Mouse (Mus musculus) embryonic fibroblast, embryonic 13.5 days (primary cell): ENCODE measurements around the gene Sspn. TPM values are rescaled to one million over a fixed set of nuclear protein-coding genes. Genes with fewer than 3 reads are reported as not detected.

Experiments used
- H3K27ac ChIP-seq: 2 replicates; pipeline ENCODE4 v1.5.1; 2012; ENCODE audit warnings: low read length, control low read depth, inconsistent platforms; ENCODE audit not compliant: insufficient read depth
- H3K4me1 ChIP-seq: 2 replicates; pipeline ENCODE4 v1.6.1; 2011; ENCODE audit warnings: low read length; ENCODE audit not compliant: control insufficient read depth, insufficient read depth
- H3K4me3 ChIP-seq: 2 replicates; pipeline ENCODE4 v1.5.1; 2011; ENCODE audit warnings: mild to moderate bottlenecking, control low read depth, low read length; ENCODE audit not compliant: insufficient read depth
- CTCF ChIP-seq: IDR thresholded peaks from 2 replicates; pipeline ENCODE4 v1.5.1; 2011; ENCODE audit warnings: mild to moderate bottlenecking, control low read depth, low read length, moderate library complexity, borderline replicate concordance; ENCODE audit not compliant: insufficient read depth
- POLR2A ChIP-seq: IDR thresholded peaks from 2 replicates; pipeline ENCODE4 v1.6.1; 2011; ENCODE audit warnings: low read depth, mild to moderate bottlenecking, control low read depth, low read length, moderate library complexity
- polyA plus RNA-seq: library from polyadenylated mRNA; stranded (reverse); fragments of >200 nt; gene quantifications from 2 replicates; pipeline ENCODE4 v1.2.4, GENCODE M21; 2011; ENCODE audit warnings: low read depth; ENCODE audit not compliant: missing spikeins, insufficient read length

Sspn gene
- polyA plus RNA-seq, 1 experiment, result 25.0 TPM

DNA sequence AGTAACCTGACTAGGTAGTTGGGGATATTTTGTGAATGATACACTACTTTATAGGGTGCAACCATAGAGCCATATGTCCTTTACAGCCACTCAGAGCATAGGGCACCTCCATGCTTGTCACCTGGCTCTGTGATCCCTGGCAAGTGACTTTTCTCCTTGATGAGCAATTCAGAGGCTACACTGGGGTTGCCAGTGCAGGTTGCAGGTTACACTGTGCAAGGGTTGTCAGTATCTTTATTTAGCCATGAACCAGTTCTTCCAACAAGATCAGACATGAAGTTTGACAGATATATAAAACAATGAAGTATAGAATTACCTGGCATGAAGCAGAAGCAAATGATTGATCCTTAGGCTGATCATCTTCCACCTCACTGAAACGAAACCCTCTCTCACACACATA lies 59.1 kb downstream of the Sspn start:
- no peak for TF ChIP-seq CTCF
- no peak for TF ChIP-seq POLR2A
- peak overlapping the region; percentile 42 for H3K27ac ChIP-seq
- peaks cover 9% of the 10 kb centered on the region; the same call in 1 of the 2 replicates for H3K4me1 ChIP-seq
- H3K4me3 ChIP-seq, result no peak overlapping the region

GRCm38 (mm10) chr6:145992526-145992925 lies 61.1 kb downstream of the Sspn start:
- TF ChIP-seq CTCF, result no peak
- no peak for TF ChIP-seq POLR2A
- H3K27ac ChIP-seq, result peak overlapping the region; percentile 42; the same call in 1 of the 2 replicates
- no peak overlapping the region for H3K4me3 ChIP-seq
- peaks cover 9% of the 10 kb centered on the region; the same call in 1 of the 2 replicates for H3K4me1 ChIP-seq

DNA sequence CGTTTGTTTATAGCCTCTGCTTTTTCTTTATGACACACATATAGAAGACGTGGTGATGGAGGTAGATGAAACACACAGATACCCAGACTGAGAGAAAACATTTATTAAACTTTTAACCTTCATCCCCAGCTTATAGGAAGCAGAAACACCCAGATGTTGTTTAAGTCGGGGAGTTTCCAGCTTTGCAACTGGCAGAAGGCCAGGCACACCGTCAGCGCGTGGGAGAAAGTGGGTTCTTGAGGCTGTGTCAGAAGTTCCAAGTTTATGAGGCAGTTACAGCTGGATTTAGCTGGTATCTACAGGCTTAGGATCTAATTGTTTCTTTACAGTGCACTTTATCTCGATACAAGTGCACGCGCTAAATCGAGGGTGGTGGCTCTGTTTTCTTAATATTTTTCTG lies 61.5 kb downstream of the Sspn start:
- Histone ChIP-seq H3K27ac (peak overlapping the region; percentile 42; the same call in 1 of the 2 replicates), H3K4me1 (peaks cover 9% of the 10 kb centered on the region; the same call in 1 of the 2 replicates), H3K4me3 (no peak overlapping the region)
- TF ChIP-seq POLR2A (no peak), CTCF (no peak)

DNA sequence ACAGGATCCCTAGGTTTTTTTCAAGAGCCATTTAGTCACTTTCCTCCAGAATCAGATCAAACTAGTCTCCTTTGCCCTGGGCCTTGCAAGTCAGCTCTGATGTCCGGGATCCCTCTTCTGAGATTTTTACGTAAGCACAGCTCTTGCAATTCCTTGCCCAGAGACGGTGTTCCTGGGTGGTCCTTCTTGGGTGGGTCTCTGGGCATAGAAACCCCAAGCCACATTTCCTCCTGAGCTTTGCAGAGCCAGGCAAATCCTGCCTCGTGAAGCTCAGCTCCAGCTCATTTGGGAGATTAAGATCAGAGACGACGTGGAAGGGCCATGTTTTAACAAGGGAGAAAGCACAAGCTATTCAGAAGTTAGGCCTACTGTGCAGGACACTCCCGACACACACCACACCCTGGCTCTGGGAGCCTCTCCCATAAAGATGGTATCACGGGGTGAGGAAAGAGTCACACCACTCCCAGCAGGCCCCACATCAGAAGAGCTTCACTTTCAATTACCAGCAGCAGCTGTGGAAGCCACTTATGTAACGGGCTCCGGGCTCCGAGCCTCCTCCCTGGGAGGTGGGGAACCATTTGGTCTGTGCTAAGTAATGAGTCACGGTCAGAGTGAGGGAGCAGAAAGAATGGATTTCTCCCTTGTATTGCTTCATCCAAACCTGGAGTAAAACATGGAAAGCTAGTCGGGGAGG lies 67.0 kb downstream of the Sspn start:
- Histone ChIP-seq H3K4me3 (no peak overlapping the region), H3K27ac (peak overlapping the region; percentile 44), H3K4me1 (peaks cover 8% of the 10 kb centered on the region; the same call in 1 of the 2 replicates)
- TF ChIP-seq POLR2A (no peak), CTCF (no peak)

DNA sequence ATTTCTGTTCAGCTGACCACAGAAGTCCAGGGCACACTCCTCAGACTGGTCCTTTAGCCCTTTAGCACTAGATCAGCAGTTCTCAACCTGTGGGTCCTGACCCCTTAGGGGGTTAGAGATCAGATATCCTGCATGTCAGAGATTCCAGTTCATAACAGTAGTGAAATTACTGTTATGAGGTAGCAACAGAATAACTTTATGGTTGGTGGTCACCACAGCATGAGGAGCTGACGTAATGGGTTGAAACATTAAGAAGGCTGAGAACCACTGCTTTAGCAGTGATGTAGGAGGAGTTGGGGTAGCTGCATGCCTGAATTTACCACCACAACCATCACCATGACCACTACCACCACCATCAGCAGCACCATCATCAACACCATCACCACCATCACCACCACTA lies 69.3 kb downstream of the Sspn start:
- H3K4me3 ChIP-seq, result no peak overlapping the region
- peaks cover 16% of the 10 kb centered on the region for H3K4me1 ChIP-seq
- TF ChIP-seq POLR2A (no peak), CTCF (no peak)

GRCm38 (mm10) chr6:146001396-146002191 lies 70.2 kb downstream of the Sspn start:
- Histone ChIP-seq H3K27ac (no peak overlapping the region), H3K4me1 (peaks cover 16% of the 10 kb centered on the region), H3K4me3 (no peak overlapping the region)
- TF ChIP-seq POLR2A (no peak), CTCF (no peak)

More for the DNA sequence above, 69.3 kb downstream of the Sspn start:
- H3K27ac ChIP-seq, result no peak overlapping the region

DNA sequence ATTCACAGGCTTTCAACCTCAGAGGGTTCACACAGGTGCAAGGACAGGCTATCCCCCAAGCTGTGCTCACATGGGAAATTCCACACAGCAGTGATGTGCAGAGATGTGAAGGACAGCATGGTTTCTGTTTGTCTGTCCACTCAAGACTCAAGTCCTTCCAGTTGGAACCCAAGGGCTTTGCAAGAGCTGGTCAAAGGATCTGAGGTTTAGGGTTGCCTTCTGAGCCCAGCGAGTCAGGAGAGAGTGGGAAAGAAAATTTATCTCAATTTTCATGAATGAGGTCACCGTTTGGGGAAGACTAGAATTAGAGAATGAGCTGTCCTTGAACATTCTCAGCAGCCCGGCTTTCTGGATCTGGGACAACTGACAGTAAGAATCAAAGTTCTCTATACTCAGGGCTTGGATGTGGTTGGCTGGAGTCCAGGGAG lies 72.7 kb downstream of the Sspn start:
- Histone ChIP-seq H3K27ac (no peak overlapping the region), H3K4me3 (no peak overlapping the region), H3K4me1 (peaks cover 9% of the 10 kb centered on the region)
- TF ChIP-seq CTCF, result no peak
- TF ChIP-seq POLR2A, result no peak

GRCm38 (mm10) chr6:146005129-146005886 lies 73.9 kb downstream of the Sspn start:
- no peak overlapping the region for H3K4me3 ChIP-seq
- TF ChIP-seq POLR2A (no peak), CTCF (no peak)
- H3K27ac ChIP-seq, result no peak overlapping the region
- peaks cover 13% of the 10 kb centered on the region for H3K4me1 ChIP-seq

GRCm38 (mm10) chr6:146005935-146006564 lies 74.6 kb downstream of the Sspn start:
- H3K4me3 ChIP-seq, result no peak overlapping the region
- H3K4me1 ChIP-seq, result peaks cover 18% of the 10 kb centered on the region
- no peak overlapping the region for H3K27ac ChIP-seq
- TF ChIP-seq POLR2A (no peak), CTCF (no peak)
